Mouse (Mus musculus) cerebellum, postnatal 4 days (tissue): ENCODE measurements around the gene Gm21983.
A peak's percentile ranks its signal among the peaks of the same experiment; 100 is the strongest.

Source experiments
- DNase-seq, 2 experiments: peaks; one replicate each; pipeline ENCODE4 v3.0.0; 2022; ENCODE audit warnings: low spot score in 2 of 2, mixed read lengths in 1 of 2

Gm21983 gene

DNA sequence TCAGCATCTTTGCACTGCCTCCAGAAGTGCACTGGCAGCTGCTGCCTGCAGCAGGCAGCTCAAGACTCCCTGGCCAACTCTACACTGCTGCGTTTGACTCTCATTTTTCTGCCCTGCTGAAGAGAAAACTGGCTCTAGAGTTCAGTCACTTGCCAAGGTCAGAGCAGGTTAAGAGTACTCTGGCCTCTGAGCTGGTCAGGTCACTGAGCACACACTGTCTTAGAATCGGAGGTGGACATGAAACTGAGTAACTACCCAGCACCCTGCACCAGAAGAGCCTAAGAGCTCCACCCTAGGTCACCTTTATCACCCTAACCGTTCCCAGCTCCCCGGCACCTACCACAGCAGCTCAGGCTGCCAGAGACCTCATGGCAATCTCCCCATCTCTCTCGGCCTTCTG is 5.1 kb upstream of the Gm21983 start:
- no peak for DNase-seq

DNA sequence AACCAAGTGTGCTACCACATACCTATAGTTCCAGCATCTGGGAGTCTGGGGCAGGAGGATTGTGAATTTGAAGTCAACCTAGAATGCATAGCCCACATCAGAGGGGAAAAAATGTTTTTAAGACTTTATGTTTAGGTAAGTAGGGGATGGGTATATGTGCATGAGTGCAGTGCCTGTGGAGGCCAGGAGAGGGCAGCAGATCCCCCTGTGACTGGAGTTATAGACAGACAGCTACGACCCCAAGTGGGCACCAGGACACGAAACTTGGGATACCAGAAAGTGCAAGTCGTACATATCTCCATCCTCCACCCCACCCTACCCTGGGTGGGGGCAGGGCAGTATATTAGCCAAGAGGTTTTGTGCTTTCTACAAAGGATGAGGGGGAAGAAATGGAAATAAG is 4.1 kb upstream of the Gm21983 start:
- no peak for DNase-seq

- no peak for DNase-seq
Measured at GRCm38 (mm10) chr7:27182498-27182897, 1.6 kb upstream of the Gm21983 start.

DNA sequence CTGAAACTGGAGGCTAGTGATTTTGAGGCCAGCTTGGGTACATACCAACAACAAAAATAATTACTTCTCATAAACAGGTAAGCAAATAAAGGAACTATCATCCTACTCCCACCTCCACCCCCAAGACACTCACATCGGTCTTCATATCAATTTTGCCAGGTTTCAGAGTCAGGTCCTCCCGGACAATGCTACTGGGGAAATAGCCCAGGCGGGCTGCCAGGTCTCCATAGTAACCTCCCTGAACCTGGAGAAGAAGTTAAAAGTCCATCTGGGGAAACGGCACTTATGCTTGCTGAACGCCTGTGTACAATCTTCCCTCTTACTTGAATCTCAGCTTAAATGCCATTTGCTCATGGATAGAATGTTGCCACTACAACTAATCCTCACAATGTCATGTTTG is 850 bp downstream of the Gm21983 start:
- DNase-seq, result no peak

DNA sequence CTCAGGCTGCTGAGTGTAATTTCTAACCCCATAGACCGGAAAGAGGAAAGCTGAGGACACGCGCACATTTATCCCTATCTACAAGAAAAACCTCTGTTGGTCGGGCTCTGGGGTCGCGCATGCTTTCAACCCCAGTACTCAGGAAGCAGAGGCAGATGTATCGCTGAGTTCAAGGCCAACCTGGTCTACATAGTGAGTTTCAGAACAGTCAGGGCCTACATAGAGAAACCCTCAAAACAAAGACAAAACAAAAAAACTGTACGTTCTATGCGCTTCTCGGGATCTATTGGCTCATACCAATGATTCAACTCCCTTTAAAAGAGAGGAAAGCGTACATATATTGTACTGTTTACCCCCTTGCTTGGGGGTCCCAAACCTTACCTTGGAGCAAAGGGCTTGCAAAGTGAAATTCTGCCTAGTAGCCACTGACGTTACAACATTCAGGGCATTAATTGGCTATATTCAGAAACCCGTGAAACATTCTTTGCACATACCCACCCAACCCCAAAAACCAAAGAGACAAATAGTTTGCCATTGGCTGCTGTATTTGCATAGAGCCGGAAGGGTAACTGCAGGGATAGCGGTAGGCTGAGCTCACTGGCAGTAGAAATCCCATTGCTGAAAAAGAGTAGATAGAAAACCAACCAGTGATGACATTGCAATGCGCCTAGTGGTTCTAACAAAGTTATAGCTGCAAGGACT is 1.5 kb downstream of the Gm21983 start:
- DNase-seq, result no peak

DNA sequence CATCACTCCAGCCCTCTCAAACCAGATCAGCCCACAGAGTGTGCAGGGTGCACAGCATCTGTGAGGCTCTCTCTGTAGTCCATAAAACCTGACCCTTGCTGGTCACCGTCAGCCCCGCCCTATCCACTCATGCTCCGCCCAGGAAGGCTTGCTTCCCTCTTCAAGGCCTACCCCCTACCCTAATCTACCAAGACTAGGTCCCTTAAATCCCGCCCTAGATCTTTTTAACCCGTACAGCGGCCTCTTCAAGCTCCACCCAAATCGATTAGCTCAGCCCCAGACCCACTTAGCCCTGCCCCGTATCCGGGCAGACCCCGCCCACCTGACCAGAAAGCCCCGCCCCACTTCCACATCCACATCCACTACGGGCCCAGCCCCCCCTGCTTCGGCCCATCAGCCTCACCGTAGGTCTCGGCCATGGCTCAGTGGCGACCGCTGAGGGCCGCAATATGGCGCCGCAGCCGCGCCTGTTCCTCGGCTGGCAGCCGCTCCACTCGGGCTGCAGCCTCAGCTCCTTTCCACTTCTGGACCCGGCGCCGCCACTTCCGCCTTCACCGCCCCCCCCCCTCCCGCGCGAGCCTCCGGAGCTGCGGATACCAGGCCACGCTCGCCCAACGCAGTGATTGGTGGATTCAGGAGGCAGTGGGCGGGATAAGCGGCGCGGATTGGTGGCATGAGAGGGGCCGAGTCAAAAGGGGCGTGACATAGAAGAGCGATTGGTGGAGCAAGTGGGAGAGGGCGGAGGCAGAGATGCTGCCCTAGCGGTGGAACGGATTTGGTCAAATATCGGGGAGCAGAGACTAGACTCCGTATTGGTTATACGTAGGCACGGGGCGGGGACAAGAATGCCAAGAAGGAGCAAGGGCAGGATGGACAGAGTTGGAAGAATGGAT is 2.3 kb downstream of the Gm21983 start, which contains the start of gene Rab4b:
Gene Rab4b (minus strand): TSS at position 573 of the 893 bp plus-strand sequence.
- DNase-seq, result peak; percentile 99

- no peak for DNase-seq
Measured at GRCm38 (mm10) chr7:27177942-27178323, 3.0 kb downstream of the Gm21983 start.

GRCm38 (mm10) chr7:27174896-27175295 is 6.0 kb downstream of the Gm21983 start:
- DNase-seq, result no peak

- no peak for DNase-seq
Measured at GRCm38 (mm10) chr7:27174496-27174895, 6.4 kb downstream of the Gm21983 start.

- no peak for DNase-seq
Measured at GRCm38 (mm10) chr7:27170981-27171380, 9.9 kb downstream of the Gm21983 start.

DNA sequence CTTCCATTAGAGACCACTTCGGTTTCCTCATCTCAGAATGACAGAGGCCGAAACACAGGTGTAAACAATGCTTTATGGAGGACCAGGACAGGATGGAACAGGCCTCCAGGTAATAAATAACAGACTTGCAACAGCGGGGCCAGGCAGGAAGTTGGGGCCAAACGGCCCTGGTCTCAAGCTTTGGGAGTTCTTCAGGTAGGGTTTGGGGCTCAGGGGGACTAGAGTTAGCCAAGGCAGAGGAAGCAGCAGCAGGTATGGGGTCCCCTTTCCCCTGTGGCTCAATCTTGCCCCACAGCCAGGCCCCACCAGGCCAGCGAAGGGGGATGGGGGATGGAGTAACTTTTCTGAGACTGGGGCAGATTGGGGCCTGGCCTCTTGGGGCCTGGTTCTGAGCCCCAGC is 12.5 kb downstream of the Gm21983 start:
- no peak for DNase-seq

DNA sequence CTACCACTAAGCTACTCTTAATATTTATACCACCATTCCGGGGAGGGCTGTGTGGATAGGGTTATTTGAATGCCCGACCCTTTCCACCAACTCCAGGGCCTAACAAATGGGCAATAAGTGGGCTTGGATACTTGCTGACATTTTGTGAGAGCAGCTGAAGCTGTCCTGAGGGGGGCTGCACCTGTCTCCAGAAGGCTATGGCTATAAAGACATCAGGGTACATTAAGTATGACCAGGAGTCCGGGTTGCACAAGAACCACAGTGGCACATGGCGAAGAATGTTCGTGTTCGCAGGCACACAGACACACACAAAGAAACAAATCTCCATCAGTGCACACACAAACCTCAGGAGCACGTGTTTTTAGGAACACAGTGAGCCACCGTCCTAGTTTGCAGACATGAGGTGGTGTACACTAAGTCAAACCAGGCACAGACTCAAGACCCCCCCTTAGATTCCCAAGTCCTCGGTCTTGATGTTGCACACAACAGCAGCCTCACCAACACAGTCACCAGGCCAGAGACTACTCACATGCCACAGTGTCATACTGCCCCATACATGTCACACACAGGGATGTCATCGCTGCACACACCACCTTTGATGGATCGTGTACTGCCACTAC is 13.3 kb downstream of the Gm21983 start:
- DNase-seq, result no peak

DNA sequence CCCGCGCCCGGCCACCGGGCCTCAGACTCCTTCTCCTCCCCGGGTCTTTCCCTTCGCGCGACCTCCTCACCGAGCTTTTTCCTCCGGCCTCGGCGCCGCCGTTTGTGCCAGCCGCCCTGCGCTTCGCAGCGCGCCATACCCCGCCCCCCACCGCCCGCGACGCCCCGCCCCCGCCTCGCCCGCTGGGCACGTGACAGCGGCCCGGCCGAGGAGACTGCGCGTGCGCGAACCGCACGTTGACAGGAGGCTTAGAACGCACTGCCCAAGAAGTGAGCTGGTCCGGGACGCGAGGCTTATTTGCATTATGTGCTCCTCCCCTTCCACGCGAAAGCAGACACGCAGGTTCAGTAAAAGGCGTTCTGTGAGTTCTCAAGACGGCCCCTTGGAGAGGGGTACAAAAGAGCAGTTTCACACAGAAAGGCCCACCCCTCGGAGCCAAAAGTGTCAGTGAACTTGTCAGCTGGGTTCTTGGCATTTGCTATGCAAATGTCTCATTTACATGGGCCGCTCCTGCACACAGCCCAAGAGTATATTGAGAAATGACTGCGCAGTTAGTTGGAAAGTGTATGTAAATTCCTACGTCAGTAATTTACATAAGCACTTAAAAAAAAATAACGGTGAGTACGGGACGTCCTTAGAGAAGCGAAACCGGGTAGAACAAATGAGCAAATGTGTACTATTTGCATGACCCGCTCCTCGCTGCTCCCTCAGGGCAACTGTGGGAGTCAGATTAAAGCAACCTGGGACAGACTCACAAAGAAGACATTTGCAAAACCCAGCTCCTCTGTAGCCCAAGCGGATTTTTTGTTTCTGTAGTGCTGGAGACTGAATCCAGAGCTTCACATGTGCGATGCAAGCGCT is 14.0 kb downstream of the Gm21983 start, which contains the start of gene Egln2:
Gene Egln2 (minus strand): TSS at position 189 of the 861 bp plus-strand sequence.
- peak; percentile 91 to 96 for DNase-seq

DNA sequence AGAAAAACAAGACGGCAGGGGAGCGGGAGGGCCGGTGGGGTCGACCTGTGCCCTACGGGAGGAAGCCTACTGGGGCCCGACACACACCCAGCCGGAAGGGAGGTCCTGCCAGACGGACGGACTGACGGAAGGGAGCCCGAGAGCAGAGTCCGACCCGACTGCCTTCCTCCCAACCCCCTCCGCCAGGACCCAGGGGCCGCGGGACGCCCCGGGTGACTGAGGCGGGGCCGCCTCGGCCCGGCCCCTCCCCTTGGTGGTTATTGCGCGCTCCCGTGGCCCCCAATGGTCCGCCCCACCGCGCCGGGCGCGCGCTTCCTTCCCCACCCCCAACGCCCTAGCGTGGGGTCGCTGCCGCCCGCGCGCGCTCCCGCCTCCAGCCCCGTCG is 14.7 kb downstream of the Gm21983 start:
- peak; percentile 65 to 79 for DNase-seq

GRCm38 (mm10) chr7:27165696-27166095 is 15.2 kb downstream of the Gm21983 start:
- no peak for DNase-seq

- no peak for DNase-seq
Measured at GRCm38 (mm10) chr7:27165007-27165655, 15.8 kb downstream of the Gm21983 start.

DNA sequence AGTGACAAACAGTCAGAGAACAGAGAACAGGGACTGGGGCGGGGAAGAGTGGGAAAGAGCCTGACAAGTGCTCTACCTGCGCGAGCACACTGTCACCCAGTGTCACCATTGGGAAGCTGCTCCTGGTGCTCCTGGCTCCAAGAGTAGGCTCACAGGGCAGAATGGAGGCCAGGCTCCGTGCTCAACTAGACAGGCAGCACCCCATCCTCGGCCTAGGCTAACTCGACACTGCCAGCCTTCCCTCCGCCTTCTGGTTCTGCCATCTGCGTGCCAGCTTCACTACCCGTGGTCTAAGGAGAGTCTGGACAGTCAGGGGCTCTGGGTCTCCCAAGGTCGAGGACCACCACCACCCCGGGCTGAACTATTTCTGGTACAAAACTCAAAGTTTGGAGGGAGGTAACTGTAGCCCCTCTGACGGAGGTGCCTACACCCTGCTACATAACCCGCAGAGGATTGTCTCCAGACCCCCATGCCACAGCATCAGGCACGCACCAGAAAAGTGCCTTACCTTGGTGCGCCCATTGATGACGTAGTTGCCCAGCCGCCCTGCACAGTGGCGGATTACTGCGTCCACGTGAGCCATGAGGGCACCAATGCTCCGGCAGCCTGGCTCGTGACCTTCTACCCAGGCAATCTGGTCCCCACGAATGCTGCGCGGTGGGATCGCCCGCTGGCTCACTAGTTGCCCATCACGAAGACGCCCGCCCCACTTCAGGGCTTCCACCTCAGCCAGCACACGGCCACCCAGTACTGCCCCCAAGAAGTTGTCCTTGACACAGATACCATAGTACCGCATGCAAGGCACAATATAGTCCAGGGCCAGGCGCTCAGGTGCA is 16.6 kb downstream of the Gm21983 start:
- DNase-seq, result no peak

DNA sequence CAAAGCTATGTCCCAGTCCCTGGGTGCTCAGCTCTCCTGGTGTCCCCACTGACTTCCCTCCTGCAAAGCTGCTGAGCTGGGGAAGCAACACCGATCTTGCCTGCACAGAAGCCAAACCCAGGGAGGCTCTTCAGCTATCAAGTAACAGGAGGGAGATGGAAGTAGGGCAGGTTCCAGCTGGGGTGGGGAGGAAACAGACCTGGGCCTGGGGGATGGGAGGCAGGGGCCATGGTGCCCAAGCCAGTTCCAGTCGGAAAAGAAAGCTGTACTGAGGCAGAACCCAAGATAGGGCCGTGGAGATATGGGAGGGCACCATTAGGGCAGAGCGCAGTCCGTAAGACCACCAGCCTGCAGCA is 17.5 kb downstream of the Gm21983 start:
- no peak for DNase-seq

- no peak for DNase-seq
Measured at GRCm38 (mm10) chr7:27162780-27163449, 18.0 kb downstream of the Gm21983 start.

- no peak for DNase-seq
Measured at GRCm38 (mm10) chr7:27161744-27162143, 19.1 kb downstream of the Gm21983 start.
